In genomic region chr8:94172075-94172808, GRCm38 (mm10) we compare ENCODE assay signal across 8 mouse cellular contexts. TPM values are rescaled to one million over a fixed set of nuclear protein-coding genes. Genes with fewer than 3 reads are reported as not detected.
DNase-seq lines count a peak whose midpoint lies in the region; ATAC-seq and TF ChIP-seq lines count a peak whose summit lies in the region.

Gene Mt2 (plus strand): TSS chr8:94172664.

- no peak for TF ChIP-seq CTCF in hindbrain, postnatal 0 days (IDR thresholded peaks at IDR 0.05; ENCODE audit: low read depth)
- TF ChIP-seq CTCF in small intestine, adult 2 months (IDR thresholded peaks at IDR 0.05; ENCODE audit: extremely low read depth, insufficient read length, insufficient replicate concordance, low read depth, low read length) = no peak

- H3K27me3 ChIP-seq in hindbrain, postnatal 0 days (ENCODE audit: insufficient read depth, low read length) = peaks cover 27% of the 10 kb centered on the region
- H3K27me3 ChIP-seq in small intestine, adult 2 months (ENCODE audit: control insufficient read depth, insufficient read depth, low read length) = peaks cover 5% of the 10 kb centered on the region; the same call in 1 of the 2 replicates

- under 1% methylated on average over 55 of the region's 56 CpGs for WGBS in hindbrain, postnatal 0 days
- 1% methylated on average over 56 of the region's 56 CpGs for whole genome bisulfite sequencing in small intestine, adult 2 months

- H3K27ac ChIP-seq in hindbrain, postnatal 0 days = peak within 1 kb of the TSS; percentile 62
- H3K27ac ChIP-seq in small intestine, adult 2 months (ENCODE audit: insufficient read depth, low read depth, low read length) = peak within 1 kb of the TSS; percentile 37; the same call in 1 of the 2 replicates

- DNase-seq in left cerebral cortex, adult 18-20 months (ENCODE audit: low spot score in 2 of 2) = peak; percentile 47 to 71
- DNase-seq in left cerebral cortex, adult 11 months (ENCODE audit: low spot score) = no peak
- peak; percentile 49 to 69 for DNase-seq in cerebellum, postnatal 4 days (ENCODE audit: low spot score in 2 of 2)
- DNase-seq in gastrocnemius, postnatal 10 days = peak; percentile 71
- DNase-seq in hindbrain, postnatal 0 days (ENCODE audit: low spot score) = peak; percentile 87
- DNase-seq in left cerebral cortex, postnatal 14 days (ENCODE audit: low spot score in 2 of 2) = peak; percentile 72 to 94

- no peaks in the 10 kb centered on the region for H3K36me3 ChIP-seq in hindbrain, postnatal 0 days (ENCODE audit: insufficient read depth, low read length)
- H3K36me3 ChIP-seq in small intestine, adult 2 months (ENCODE audit: control insufficient read depth, insufficient read depth, low read length) = no peaks in the 10 kb centered on the region

- H3K4me2 ChIP-seq in hindbrain, postnatal 0 days (ENCODE audit: low read depth, low read length) = peak within 1 kb of the TSS; percentile 89

- no peak for TF ChIP-seq POLR2A in small intestine, adult 2 months (IDR thresholded peaks at IDR 0.05; ENCODE audit: low read depth, low read length)

- H3K9me3 ChIP-seq in hindbrain, postnatal 0 days (ENCODE audit: low read length) = no peaks in the 10 kb centered on the region

- H3K4me1 ChIP-seq in hindbrain, postnatal 0 days (ENCODE audit: insufficient read depth, low read length) = no peaks in the 10 kb centered on the region; the same call in 1 of the 2 replicates
- H3K4me1 ChIP-seq in small intestine, adult 2 months (ENCODE audit: control insufficient read depth, insufficient read depth, insufficient read length, low read length) = peaks cover 14% of the 10 kb centered on the region

- ATAC-seq in hindbrain, postnatal 0 days = peak; percentile 94
- ATAC-seq in megakaryocyte progenitor cell, adult 5-6 weeks (replicated peaks; ENCODE audit: poor library complexity) = peak; percentile 79

- peak within 1 kb of the TSS; percentile 49 for H3K9ac ChIP-seq in hindbrain, postnatal 0 days (replicated peaks; ENCODE audit: low read length)

- H3K4me3 ChIP-seq in hindbrain, postnatal 0 days (ENCODE audit: low read length) = peak within 1 kb of the TSS; percentile 42
- H3K4me3 ChIP-seq in small intestine, adult 2 months (ENCODE audit: low read depth, low read length) = peak within 1 kb of the TSS; percentile 67

- intact Hi-C loops in left cerebral cortex, postnatal 14 days (cut with DNase I) = no loop called here

RNA-seq across cellular contexts. Expression of gene Mt2, which starts in this region (rescaled TPM):
- 100 to 1,000 TPM; 215 to 228 TPM for total RNA-seq in left cerebral cortex, adult 18-20 months (2021)
- 10 to 100 TPM; 35.0 to 63.8 TPM for total RNA-seq in gastrocnemius, postnatal 10 days (2021)
- 109 and 110 TPM in 2 replicates for total RNA-seq in hindbrain, postnatal 0 days (2014; rRNA removed)
- 202 and 239 TPM in 2 replicates for polyA plus RNA-seq in hindbrain, postnatal 0 days (2015; fragmentation: Nextera tagmentation; extraction: Ambion mirVana)
- total RNA-seq in left cerebral cortex, postnatal 14 days (2021) = 100 to 1,000 TPM; 269 to 360 TPM
- 24.5 and 53.6 TPM in 2 replicates for total RNA-seq in megakaryocyte progenitor cell, adult 5-6 weeks (2015)
- total RNA-seq in megakaryocyte progenitor cell, adult 5-6 weeks (2017) = 35.6 and 47.5 TPM in 2 replicates
- 50.1 and 80.3 TPM in 2 replicates for polyA plus RNA-seq in small intestine, adult 2 months (2012; rRNA removed)
